Mouse (Mus musculus) large intestine, adult 2 months (tissue): ENCODE measurements around the gene Zfand3. TPM values are rescaled to one million over a fixed set of nuclear protein-coding genes. Genes with fewer than 3 reads are reported as not detected.

Source experiments
- DNase-seq: peaks from one replicate; pipeline ENCODE4 v3.0.0-alpha.2; 2012; ENCODE audit warnings: low read depth, low spot score
- WGBS: fragments of 180-500 bp; shearing (Covaris S2); methylation state at CpG from one replicate; pipeline ENCODE4 v1.1.7; 2018; 5-methylcytosine and 5-hydroxymethylcytosine counted together
- polyA plus RNA-seq: library from polyadenylated mRNA; depleted of rRNA; stranded (reverse); fragments of >200 nt; gene quantifications from 2 replicates; pipeline ENCODE4 v1.2.3, GENCODE M21; 2012; rRNA removed

The Zfand3 gene
- polyA plus RNA-seq, 1 experiment = 59.3 TPM

DNA sequence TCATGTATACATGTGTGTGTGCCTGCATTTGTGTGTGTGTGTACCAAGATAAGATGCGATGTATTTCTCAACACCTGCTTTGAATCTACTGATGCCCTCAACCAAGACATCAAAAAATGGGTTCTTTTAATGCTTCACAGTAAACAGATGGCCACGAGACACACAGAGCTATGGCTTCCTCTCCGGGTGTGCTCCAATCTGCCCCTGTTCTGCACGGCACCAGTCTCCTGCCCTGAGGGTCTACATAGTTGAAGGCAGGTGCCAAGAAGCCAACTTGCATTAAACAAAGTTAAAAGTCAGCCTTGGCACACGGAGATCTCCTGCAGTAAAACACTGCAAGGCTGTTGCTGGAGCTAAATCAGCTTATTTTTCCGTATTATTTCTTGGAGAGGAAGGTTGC is 236.5 kb downstream of the Zfand3 start:
- DNase-seq = no peak
- WGBS = 89% methylated on average over 6 of the region's 6 CpGs

- no peak for DNase-seq
- 81% methylated on average over 17 of the region's 17 CpGs for WGBS
These were observed 237.3 kb downstream of the Zfand3 start for GRCm38 (mm10) chr17:30241720-30242322.

DNA sequence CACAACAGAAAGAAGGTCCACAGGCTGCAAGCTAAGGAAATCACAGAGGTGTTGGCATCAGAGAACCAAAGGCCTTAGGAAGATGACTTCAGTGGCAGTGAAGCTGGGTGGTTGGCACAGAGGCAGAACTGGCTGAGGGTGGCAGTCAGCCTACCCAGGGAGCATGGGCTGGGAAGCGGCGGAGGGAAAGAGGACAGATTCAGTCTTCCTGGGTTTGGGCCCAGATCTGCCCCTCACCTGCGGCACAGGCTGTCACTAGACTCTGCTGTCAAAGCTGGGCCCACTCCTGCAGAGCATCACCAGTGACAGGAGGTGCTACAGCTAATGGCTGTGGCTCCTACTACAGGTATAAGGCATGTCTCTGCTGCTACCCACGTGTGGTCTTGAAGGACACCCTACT is 238.1 kb downstream of the Zfand3 start:
- 94% methylated on average over 4 of the region's 4 CpGs for WGBS

DNA sequence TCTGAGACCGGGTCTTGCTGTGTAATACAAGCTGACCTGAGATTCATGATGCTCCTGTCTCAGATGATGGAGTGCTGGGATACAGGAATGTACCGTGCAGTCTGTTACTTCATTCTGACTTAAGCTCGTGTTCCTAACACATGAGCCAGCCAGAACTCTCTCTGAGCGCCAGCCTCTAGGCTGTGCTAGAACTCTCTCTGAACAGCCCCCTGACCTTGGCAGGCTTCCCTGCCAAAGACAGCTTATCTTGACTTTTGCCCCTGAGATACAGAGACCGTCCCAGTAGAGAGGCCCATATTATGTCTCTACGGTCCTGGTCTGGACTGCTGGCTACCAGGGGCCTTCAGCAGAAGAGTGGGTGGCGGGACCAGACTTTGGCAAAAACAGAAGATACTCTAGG is 239.0 kb downstream of the Zfand3 start:
- 86% methylated on average over 7 of the region's 7 CpGs for WGBS
- DNase-seq = no peak

More for the DNA sequence above, 238.1 kb downstream of the Zfand3 start:
- DNase-seq = no peak

GRCm38 (mm10) chr17:30244651-30245307 is 240.2 kb downstream of the Zfand3 start:
- DNase-seq = no peak
- WGBS = 43% methylated on average over 14 of the region's 14 CpGs

DNA sequence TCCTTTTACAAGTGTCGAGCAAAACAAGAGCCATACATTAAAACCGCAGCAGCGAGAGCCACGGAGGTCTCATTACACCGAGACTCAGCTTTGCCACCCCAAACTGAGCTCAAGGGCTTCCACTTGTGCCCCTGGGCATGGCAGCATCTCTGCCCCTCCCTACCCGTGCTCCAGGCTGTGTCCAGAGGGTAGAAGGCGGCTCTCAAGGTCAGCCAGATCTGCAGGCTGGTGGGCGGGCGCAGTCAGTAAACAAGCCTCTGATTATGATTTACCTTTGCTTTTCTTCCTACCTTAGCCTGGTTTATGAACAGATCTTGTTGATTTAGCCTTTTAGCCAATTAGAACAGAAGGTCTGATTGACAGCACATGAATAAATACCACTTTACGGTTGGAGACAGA is 240.8 kb downstream of the Zfand3 start:
- DNase-seq = no peak
- 33% methylated on average over 10 of the region's 10 CpGs for WGBS

DNA sequence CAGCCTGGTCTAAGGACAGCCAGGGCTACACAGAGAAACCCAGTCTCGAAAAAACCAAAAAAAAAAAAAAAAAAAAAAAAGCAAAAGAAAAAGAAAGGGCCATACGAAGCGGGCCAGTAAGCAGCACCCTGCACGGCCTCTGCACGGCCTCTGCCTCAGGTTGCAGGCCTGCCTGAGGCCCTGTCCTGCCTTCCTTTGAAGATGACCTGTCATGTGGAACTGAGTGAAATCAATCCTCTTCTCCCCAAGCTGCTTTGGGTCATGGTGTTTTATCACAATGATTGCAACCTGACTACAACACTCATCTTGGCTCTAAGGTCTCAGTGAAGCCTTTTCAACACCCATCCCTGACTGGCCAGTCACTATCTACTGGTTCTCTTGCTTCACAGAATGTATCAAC is 248.5 kb downstream of the Zfand3 start:
- 92% methylated on average over 5 of the region's 5 CpGs for WGBS
- DNase-seq = no peak

- 84% methylated on average over 7 of the region's 7 CpGs for WGBS
These were observed 249.4 kb downstream of the Zfand3 start for GRCm38 (mm10) chr17:30253924-30254323.

DNA sequence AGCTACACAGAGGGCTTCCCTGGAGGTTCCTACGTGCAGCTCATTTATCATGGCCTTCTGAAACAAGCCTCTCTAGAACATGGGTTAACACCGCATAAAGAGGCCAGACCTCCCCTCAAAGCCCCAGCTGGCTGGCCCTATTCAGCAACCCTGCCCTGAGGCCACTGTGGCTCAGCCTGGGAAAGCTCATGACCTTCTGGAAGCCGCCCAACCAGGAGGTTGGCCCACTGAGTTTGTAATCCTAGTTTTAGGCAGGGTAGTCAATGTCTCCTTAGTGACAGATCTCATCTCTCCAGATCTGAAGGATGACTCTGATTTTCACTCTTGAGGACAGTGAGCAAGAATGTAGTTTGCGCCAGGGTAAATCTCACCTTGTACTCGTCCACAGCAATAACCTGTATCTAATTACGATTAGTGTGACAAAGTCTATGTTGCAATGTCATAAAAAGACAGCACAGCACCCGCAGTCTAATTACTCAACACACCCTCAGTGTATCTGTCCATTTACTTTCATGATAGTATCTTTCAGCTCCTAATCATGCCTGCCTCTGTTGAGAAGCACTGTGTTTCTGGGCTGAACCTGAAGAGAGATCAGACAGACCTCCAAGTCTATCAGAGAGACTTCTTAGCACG is 251.5 kb downstream of the Zfand3 start:
- DNase-seq = no peak

More at GRCm38 (mm10) chr17:30253924-30254323, 249.4 kb downstream of the Zfand3 start:
- DNase-seq = no peak

DNA sequence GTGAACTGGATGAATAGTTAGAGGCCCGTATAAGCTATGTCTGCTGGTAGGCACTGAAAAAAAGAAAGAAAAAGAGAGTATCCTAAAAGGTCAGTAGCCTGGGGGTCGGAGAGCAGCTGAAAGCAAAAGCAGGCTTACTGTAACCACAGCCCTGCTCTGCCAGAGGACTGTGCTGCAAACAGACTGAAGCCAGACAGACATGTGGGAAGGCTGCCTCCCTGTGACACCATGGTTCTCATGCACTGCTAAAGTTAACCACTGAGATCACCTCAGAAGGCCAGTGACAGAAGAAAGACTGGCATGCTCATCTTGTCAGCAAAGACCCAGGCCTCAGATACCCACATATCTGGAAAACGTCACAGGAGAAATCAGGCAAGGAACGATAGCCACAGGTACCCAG is 253.9 kb downstream of the Zfand3 start:
- DNase-seq = no peak
- 85% methylated on average over 4 of the region's 4 CpGs for WGBS

More for the DNA sequence above, 251.5 kb downstream of the Zfand3 start:
- WGBS = 58% methylated on average over 8 of the region's 8 CpGs

DNA sequence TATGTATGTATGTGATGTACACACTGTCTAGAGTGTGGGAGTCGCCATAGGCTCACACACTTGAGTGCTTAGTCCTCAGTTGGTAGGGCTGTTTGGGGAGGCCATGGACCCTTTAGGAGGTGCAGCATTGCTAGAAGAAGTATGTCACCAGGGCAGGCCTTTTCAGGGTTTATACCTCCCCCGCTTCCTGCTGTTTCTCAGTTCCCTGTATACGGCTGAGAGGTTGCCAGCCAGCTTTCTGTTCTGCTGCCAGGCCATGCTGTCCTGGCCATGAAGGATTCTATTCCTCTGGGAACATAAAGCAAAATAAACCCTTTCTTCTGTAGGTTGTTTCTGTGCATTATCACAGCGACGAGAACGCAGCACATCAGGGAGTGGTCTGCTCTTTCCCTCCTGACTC is 255.4 kb downstream of the Zfand3 start:
- 88% methylated on average over 6 of the region's 6 CpGs for WGBS
- no peak for DNase-seq

Other genes with a start within 250 kb of the Zfand3 start
- 1.2 and 1.4 TPM in 2 replicates for gene Mdga1, start 34.6 kb upstream of the Zfand3 start, polyA plus RNA-seq